Mouse (Mus musculus): ENCODE measurements around the gene 2310022B05Rik. TPM values are rescaled to one million over a fixed set of nuclear protein-coding genes. Genes with fewer than 3 reads are reported as not detected.

2310022B05Rik gene
- total and polyA plus RNA-seq, 3 experiments: 54.4 to 64.3 (median 61.8) TPM

DNA sequence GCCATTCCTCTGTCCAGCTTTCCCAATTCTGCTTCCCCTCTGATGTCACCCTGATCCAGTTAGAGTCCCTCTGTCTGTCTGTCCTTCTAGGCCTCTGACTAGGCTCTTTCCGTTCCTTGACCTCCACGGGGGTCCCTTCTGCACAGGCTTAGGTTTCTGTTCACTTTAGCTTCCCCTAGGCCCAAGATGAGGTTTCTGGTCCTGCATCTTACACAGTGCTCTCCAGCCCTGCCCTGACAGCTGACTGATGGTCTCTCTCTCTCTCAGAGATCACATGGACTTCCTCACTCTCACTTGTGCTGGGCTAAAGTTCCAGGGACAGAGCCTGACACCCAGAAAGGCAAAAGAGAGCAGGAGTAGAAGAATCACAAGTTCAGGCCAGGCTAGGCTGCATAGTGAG lies 76.6 kb downstream of the 2310022B05Rik start:
- Histone ChIP-seq H3K27ac (no peak overlapping the region; the same call in 1 of the 2 replicates), H3K9ac (ENCODE audit: low read depth, low read length) (no peak overlapping the region), H3K27me3 (ENCODE audit: control insufficient read depth, insufficient read depth, low read length) (no peaks in the 10 kb centered on the region), H3K79me2 (replicated peaks; ENCODE audit: control insufficient read depth, insufficient read depth, low read length) (no peaks in the 10 kb centered on the region), H3K4me3 (no peak overlapping the region), H3K36me3 (ENCODE audit: control insufficient read depth, insufficient read depth, low read length) (no peaks in the 10 kb centered on the region), H3K4me1 (ENCODE audit: control insufficient read depth, insufficient read depth, low read length) (peaks cover 7% of the 10 kb centered on the region)
- intact Hi-C loops (cut with DNase I): no loop called here
- TF ChIP-seq CTCF (IDR thresholded peaks at IDR 0.05) (no peak), EP300 (IDR thresholded peaks at IDR 0.05; ENCODE audit: insufficient read depth, low read depth, low read length) (no peak), POLR2A (IDR thresholded peaks at IDR 0.05; ENCODE audit: insufficient read depth, low read depth, low read length) (no peak)
- WGBS: 86% methylated on average over 2 of the region's 2 CpGs
- DNase-seq: no peak

Other genes starting within 250 kb of the 2310022B05Rik start
- gene Pgbd5, start 223.7 kb downstream of the 2310022B05Rik start, total RNA-seq (2021): under 1 TPM; 0.43 to 0.55 TPM
- gene Pgbd5, start 223.7 kb downstream of the 2310022B05Rik start, polyA plus RNA-seq (2012; rRNA removed): 0.82 and 0.98 TPM in 2 replicates
- 10 to 100 TPM; 25.9 to 28.4 TPM for gene Cog2, start 142.6 kb downstream of the 2310022B05Rik start, total RNA-seq (2021)
- 11.5 and 15.9 TPM in 2 replicates for gene Cog2, start 142.6 kb downstream of the 2310022B05Rik start, polyA plus RNA-seq (2012; rRNA removed)
- gene Agt, start 93.7 kb downstream of the 2310022B05Rik start, total RNA-seq (2021): 10 to 100 TPM; 10.3 to 10.5 TPM
- gene Agt, start 93.7 kb downstream of the 2310022B05Rik start, polyA plus RNA-seq (2012; rRNA removed): 9.4 and 10.1 TPM in 2 replicates
- gene Capn9, start 87.3 kb downstream of the 2310022B05Rik start, total RNA-seq (2021): not detected
- gene Capn9, start 87.3 kb downstream of the 2310022B05Rik start, polyA plus RNA-seq (2012; rRNA removed): 0.06 TPM in 1 of 2 replicates, not detected in the other
- 10 to 100 TPM; 14.7 to 15.1 TPM for gene Ttc13, start 58.6 kb upstream of the 2310022B05Rik start, total RNA-seq (2021)
- gene Ttc13, start 58.6 kb upstream of the 2310022B05Rik start, polyA plus RNA-seq (2012; rRNA removed): 8.1 and 13.1 TPM in 2 replicates
- 1 to 10 TPM; 3.1 to 4.2 TPM for gene Arv1, start 58.8 kb upstream of the 2310022B05Rik start, total RNA-seq (2021)
- gene Arv1, start 58.8 kb upstream of the 2310022B05Rik start, polyA plus RNA-seq (2012; rRNA removed): 8.6 and 9.5 TPM in 2 replicates
- 1 to 10 TPM; 1.6 to 2.1 TPM for gene Fam89a, start 88.5 kb upstream of the 2310022B05Rik start, total RNA-seq (2021)
- gene Fam89a, start 88.5 kb upstream of the 2310022B05Rik start, polyA plus RNA-seq (2012; rRNA removed): 1.8 and 3.2 TPM in 2 replicates
- gene Trim67, start 129.7 kb upstream of the 2310022B05Rik start, total RNA-seq (2021): under 1 TPM; 0.43 to 0.47 TPM
- 1.3 and 2.0 TPM in 2 replicates for gene Trim67, start 129.7 kb upstream of the 2310022B05Rik start, polyA plus RNA-seq (2012; rRNA removed)
- gene Gnpat, start 199.7 kb upstream of the 2310022B05Rik start, total RNA-seq (2021): 100 to 1,000 TPM; 169 to 189 TPM
- 199 and 263 TPM in 2 replicates for gene Gnpat, start 199.7 kb upstream of the 2310022B05Rik start, polyA plus RNA-seq (2012; rRNA removed)
- 10 to 100 TPM; 47.3 to 51.7 TPM for gene 2810004N23Rik, start 199.8 kb upstream of the 2310022B05Rik start, total RNA-seq (2021)
- gene 2810004N23Rik, start 199.8 kb upstream of the 2310022B05Rik start, polyA plus RNA-seq (2012; rRNA removed): 28.9 and 46.7 TPM in 2 replicates
- gene Exoc8, start 234.3 kb upstream of the 2310022B05Rik start, total RNA-seq (2021): 10 to 100 TPM; 18.8 to 20.2 TPM
- 6.8 and 9.7 TPM in 2 replicates for gene Exoc8, start 234.3 kb upstream of the 2310022B05Rik start, polyA plus RNA-seq (2012; rRNA removed)
- 10 to 100 TPM; 10.3 TPM for gene Sprtn, start 234.5 kb upstream of the 2310022B05Rik start, total RNA-seq (2021)
- gene Sprtn, start 234.5 kb upstream of the 2310022B05Rik start, polyA plus RNA-seq (2012; rRNA removed): 8.3 and 13.7 TPM in 2 replicates